Mouse (Mus musculus) liver, adult 2 months (tissue): ENCODE measurements around the gene Dnhd1.

ENCODE experiments used
- CTCF ChIP-seq: fragments of 200-500 bp; IDR thresholded peaks from 2 replicates; pipeline ENCODE4 v1.5.1; 2011; ENCODE audit warnings: low read depth, low read length, control low read depth
- POLR2A ChIP-seq: fragments of 200-500 bp; IDR thresholded peaks from 2 replicates; pipeline ENCODE4 v1.6.1; 2011; ENCODE audit warnings: low read length, control low read depth; ENCODE audit not compliant: insufficient read depth; ENCODE audit errors: extremely low read depth

DNA sequence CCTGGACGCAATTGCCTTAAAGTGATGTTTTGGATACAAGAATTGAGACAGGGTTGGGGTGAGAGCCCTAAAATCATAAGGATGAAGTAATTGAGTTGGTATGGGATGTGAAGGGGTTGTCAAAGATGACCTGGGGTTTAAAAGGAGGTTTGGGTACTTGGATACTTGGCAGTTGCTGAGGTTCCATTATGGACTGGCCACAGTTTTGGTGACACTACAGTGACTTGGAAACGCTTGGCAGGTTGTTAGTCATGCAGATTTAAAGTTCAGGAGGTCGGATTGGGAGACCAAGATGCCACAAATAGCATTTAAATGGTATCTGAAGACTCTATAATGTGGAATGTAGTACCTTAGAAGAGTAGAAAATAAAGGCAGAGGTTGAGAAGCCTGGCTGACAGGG, 87.0 kb downstream of the Dnhd1 start:
- TF ChIP-seq CTCF (no peak), POLR2A (no peak)
